Mouse (Mus musculus): ENCODE data around the gene Ipcef1. TPM values are rescaled to one million over a fixed set of nuclear protein-coding genes. Genes with fewer than 3 reads are reported as not detected.

Ipcef1 gene
- total and polyA plus RNA-seq, 3 experiments, result 1.7 to 6.8 (median 4.1) TPM

- no peak overlapping the region for H3K4me2 ChIP-seq (ENCODE audit: insufficient read depth, low read depth, poor library complexity, severe bottlenecking)
- H3K27me3 ChIP-seq (replicated peaks), result no peaks in the 10 kb centered on the region
- no peak overlapping the region for H3K4me3 ChIP-seq (replicated peaks in 1 of 3; ENCODE audit: low read depth in 2 of 3, low read length in 2 of 3, poor library complexity in 1 of 3)
- H3K9ac ChIP-seq (ENCODE audit: insufficient read depth, low read depth), result no peak overlapping the region
- TF ChIP-seq MAX (IDR thresholded peaks at IDR 0.05; ENCODE audit: low read length) (no peak), CHD2 (IDR thresholded peaks at IDR 0.05; ENCODE audit: low read length) (no peak), ELF1 (IDR thresholded peaks at IDR 0.05; ENCODE audit: low read depth, low read length) (no peak), CTCF (conservative IDR thresholded peaks at IDR 0.05 in 1 of 2, IDR thresholded peaks at IDR 0.05 in 1 of 2; ENCODE audit: low read depth in 2 of 2, low read length in 2 of 2) (no peak), IRF4 (IDR thresholded peaks at IDR 0.05; ENCODE audit: low read depth, low read length) (no peak), MAZ (IDR thresholded peaks at IDR 0.05; ENCODE audit: low read depth, low read length) (no peak), USF2 (conservative IDR thresholded peaks at IDR 0.05; ENCODE audit: low read depth, low read length) (no peak), POLR2AphosphoS2 (IDR thresholded peaks at IDR 0.05; ENCODE audit: low read depth, low read length) (no peak), ETS1 (conservative IDR thresholded peaks at IDR 0.05; ENCODE audit: low read depth, low read length) (no peak), KAT2A (IDR thresholded peaks at IDR 0.05; ENCODE audit: insufficient replicate concordance, low read length) (no peak), JUND (conservative IDR thresholded peaks at IDR 0.05; ENCODE audit: low read depth, low read length) (no peak)
- DNase-seq (ENCODE audit: extremely low read depth), result no peak
- H3K79me2 ChIP-seq (replicated peaks; ENCODE audit: control insufficient read depth, extremely low read depth, insufficient read depth, poor library complexity, severe bottlenecking), result no peaks in the 10 kb centered on the region
- no peaks in the 10 kb centered on the region for H3K36me3 ChIP-seq (replicated peaks in 1 of 2; ENCODE audit: control insufficient read depth in 1 of 2, insufficient read depth in 1 of 2, low read length in 1 of 2)
- H3K27ac ChIP-seq (ENCODE audit: insufficient read depth, low read depth), result no peak overlapping the region
- in situ Hi-C loops (cut with MboI; ENCODE audit: low pct_ligation_motif_present, low pct_unique_long_range_greater_than_20kb, low sequenced_read_pairs), result loop anchor here (5.0 kb wide), 1 partner anchor 190 kb away; no protein-coding TSS in a partner anchor
- peaks cover 6% of the 10 kb centered on the region for H3K9me3 ChIP-seq (replicated peaks; ENCODE audit: low read length)
- dilution Hi-C loops (cut with MboI; ENCODE audit: extremely low pct_ligation_motif_present, extremely low pct_unique_long_range_greater_than_20kb, low sequenced_read_pairs), result no loop called here
- peaks cover 3 to 24% of the 10 kb centered on the region in 2 experiments; a peak in 3 of 4 replicates for H3K4me1 ChIP-seq (ENCODE audit: control insufficient read depth in 1 of 2, insufficient read depth in 2 of 2)
Measured at GRCm38 (mm10) chr10:7077389-7077808, 25.1 kb upstream of the Ipcef1 start.

DNA sequence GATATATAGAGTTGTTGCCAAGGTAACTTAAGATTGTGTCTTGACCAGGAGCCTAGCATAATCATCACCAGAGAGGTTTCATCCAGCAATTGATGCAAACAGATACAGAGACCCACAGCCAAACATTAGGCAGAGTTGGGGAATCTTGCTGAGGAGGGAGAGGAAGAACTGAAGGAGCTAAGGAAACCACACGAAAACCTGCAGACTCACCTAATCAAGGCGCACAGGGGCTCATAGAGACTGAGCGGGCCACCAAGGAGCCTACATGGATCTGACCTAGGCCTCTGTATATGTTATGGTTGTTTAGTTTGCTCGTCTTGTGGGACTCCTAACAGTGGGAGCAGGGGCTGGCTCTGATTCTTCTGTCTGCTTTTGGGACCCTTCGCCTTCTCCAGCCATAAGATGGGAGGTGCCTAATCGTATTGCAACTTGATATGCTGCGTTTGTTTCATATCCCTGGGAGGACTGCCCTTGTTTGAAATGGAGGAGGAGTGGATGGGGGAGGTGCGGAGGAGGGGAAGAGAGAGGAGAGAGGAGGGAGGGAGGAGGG, 24.5 kb upstream of the Ipcef1 start:
- H3K4me2 ChIP-seq (ENCODE audit: insufficient read depth, low read depth, poor library complexity, severe bottlenecking), result no peak overlapping the region
- no peak overlapping the region for H3K4me3 ChIP-seq (replicated peaks in 1 of 3; ENCODE audit: low read depth in 2 of 3, low read length in 2 of 3, poor library complexity in 1 of 3)
- H3K9me3 ChIP-seq (replicated peaks; ENCODE audit: low read length), result peaks cover 6% of the 10 kb centered on the region
- no peaks in the 10 kb centered on the region for H3K36me3 ChIP-seq (replicated peaks in 1 of 2; ENCODE audit: control insufficient read depth in 1 of 2, insufficient read depth in 1 of 2, low read length in 1 of 2)
- H3K4me1 ChIP-seq (ENCODE audit: control insufficient read depth in 1 of 2, insufficient read depth in 2 of 2), result peaks cover 3 to 27% of the 10 kb centered on the region in 2 experiments; a peak in 3 of 4 replicates
- no peak for TF ChIP-seq ZMIZ1 (IDR thresholded peaks at IDR 0.05; ENCODE audit: low read depth, low read length)
- no peak for TF ChIP-seq RAD21 (IDR thresholded peaks at IDR 0.05; ENCODE audit: low read depth, low read length)
- no peak for TF ChIP-seq ZNF384 (IDR thresholded peaks at IDR 0.05; ENCODE audit: low read depth, low read length)
- TF ChIP-seq ELF1 (IDR thresholded peaks at IDR 0.05; ENCODE audit: low read depth, low read length), result no peak
- TF ChIP-seq POLR2A (IDR thresholded peaks at IDR 0.05; ENCODE audit: low read depth, low read length), result no peak
- TF ChIP-seq MAX (IDR thresholded peaks at IDR 0.05; ENCODE audit: low read length), result no peak
- no peaks in the 10 kb centered on the region for H3K79me2 ChIP-seq (replicated peaks; ENCODE audit: control insufficient read depth, extremely low read depth, insufficient read depth, poor library complexity, severe bottlenecking)
- H3K9ac ChIP-seq (ENCODE audit: insufficient read depth, low read depth), result no peak overlapping the region
- no peaks in the 10 kb centered on the region for H3K27me3 ChIP-seq (replicated peaks)
- no peak for DNase-seq (ENCODE audit: extremely low read depth)
- in situ Hi-C loops (cut with MboI; ENCODE audit: low pct_ligation_motif_present, low pct_unique_long_range_greater_than_20kb, low sequenced_read_pairs), result loop anchor here (5.0 kb wide), 1 partner anchor 189 kb away; no protein-coding TSS in a partner anchor
- H3K27ac ChIP-seq (ENCODE audit: insufficient read depth, low read depth), result no peak overlapping the region
- dilution Hi-C loops (cut with MboI; ENCODE audit: extremely low pct_ligation_motif_present, extremely low pct_unique_long_range_greater_than_20kb, low sequenced_read_pairs), result no loop called here

All from CH12.LX (cell line).